Mouse (Mus musculus) limb, embryonic 14.5 days (tissue): Measurements from ENCODE around the gene Mvb12a. TPM values are rescaled to one million over a fixed set of nuclear protein-coding genes. Genes with fewer than 3 reads are reported as not detected.

Experiments used
- ATAC-seq: fragments of 200-750 bp; cut with Nextera tagmentation; 2 replicates; pipeline ENCODE4 v1.8.0; 2017; ENCODE audit warnings: low read depth, moderate number of reproducible peaks, moderate TSS enrichment; ENCODE audit not compliant: low FRiP score
- DNase-seq: peaks from one replicate; pipeline ENCODE4 v3.0.0-alpha.2; 2015; ENCODE audit warnings: low spot score
- H3K27ac ChIP-seq: fragments of 300-500 bp; sonication (generic); replicated peaks from 2 replicates; pipeline ENCODE4 v1.5.1; 2014; ENCODE audit warnings: low read depth, mild to moderate bottlenecking, low read length, moderate library complexity, mixed read lengths
- H3K27me3 ChIP-seq: fragments of 300-500 bp; sonication (generic); 2 replicates; pipeline ENCODE4 v1.6.1; 2014; ENCODE audit warnings: low read length, mixed read lengths; ENCODE audit not compliant: control insufficient read depth, insufficient read depth
- H3K36me3 ChIP-seq: fragments of 300-500 bp; sonication (generic); 2 replicates; pipeline ENCODE4 v1.6.1; 2014; ENCODE audit warnings: mild to moderate bottlenecking, low read length, moderate library complexity, mixed read lengths; ENCODE audit not compliant: control insufficient read depth, insufficient read depth
- H3K4me1 ChIP-seq: fragments of 300-500 bp; sonication (generic); 2 replicates; pipeline ENCODE4 v1.6.1; 2014; ENCODE audit warnings: antibody characterized with exemption, low read length, mixed read lengths; ENCODE audit not compliant: control insufficient read depth, insufficient read depth
- H3K4me2 ChIP-seq: fragments of 300-500 bp; sonication (generic); replicated peaks from 2 replicates; pipeline ENCODE4 v1.6.1; 2014; ENCODE audit warnings: low read depth, mild to moderate bottlenecking, low read length, moderate library complexity; ENCODE audit not compliant: severe bottlenecking
- H3K4me3 ChIP-seq: fragments of 300-500 bp; sonication (generic); replicated peaks from 2 replicates; pipeline ENCODE4 v1.5.1; 2014; ENCODE audit warnings: low read length
- H3K9ac ChIP-seq: fragments of 300-500 bp; sonication (generic); 2 replicates; pipeline ENCODE4 v1.6.1; 2014; ENCODE audit warnings: mild to moderate bottlenecking, low read depth, low read length, moderate library complexity; ENCODE audit not compliant: severe bottlenecking
- H3K9me3 ChIP-seq: fragments of 300-500 bp; sonication (generic); 2 replicates; pipeline ENCODE4 v1.6.1; 2016; ENCODE audit warnings: low read length; ENCODE audit not compliant: control insufficient read depth
- POLR2A ChIP-seq: fragments of 200-500 bp; IDR thresholded peaks from 2 replicates; pipeline ENCODE4 v1.8.0; 2012; ENCODE audit warnings: inconsistent platforms, mild to moderate bottlenecking, moderate library complexity, borderline replicate concordance; ENCODE audit not compliant: insufficient read depth, insufficient read length; ENCODE audit errors: extremely low read depth
- WGBS: fragments of 180-500 bp; shearing (Covaris S2); extraction: QIAGEN DNeasy Blood & Tissue Kit; methylation state at CpG from one replicate; pipeline ENCODE4 v1.1.7; 2014; 5-methylcytosine and 5-hydroxymethylcytosine counted together
- polyA plus RNA-seq, 2 experiments: library from polyadenylated mRNA; depleted of rRNA in 1 of 2; stranded (reverse) in 1 of 2; unstranded in 1 of 2; fragments of >200 nt; fragmentation: Nextera tagmentation in 1 of 2; extraction: Ambion mirVana in 1 of 2; gene quantifications; 2 replicates each; pipeline versions ENCODE4 v1.2.1 to v1.2.3; 2012 to 2014

The Mvb12a gene
- polyA plus RNA-seq, 2 experiments, result 104 to 107 TPM

- H3K9ac ChIP-seq, result no peak overlapping the region
- H3K4me1 ChIP-seq, result no peaks in the 10 kb centered on the region
- no peak for TF ChIP-seq POLR2A
- no peak overlapping the region for H3K4me3 ChIP-seq
- no peak overlapping the region for H3K4me2 ChIP-seq
- 50% methylated on average over 6 of the region's 6 CpGs for WGBS
- H3K27ac ChIP-seq, result no peak overlapping the region
- H3K27me3 ChIP-seq, result peaks cover 20% of the 10 kb centered on the region
- DNase-seq (no peak), ATAC-seq (no peak)
- H3K9me3 ChIP-seq, result no peaks in the 10 kb centered on the region
- H3K36me3 ChIP-seq, result peaks cover 10% of the 10 kb centered on the region
These were observed 10.0 kb downstream of the Mvb12a start for GRCm38 (mm10) chr8:71552770-71553169.

GRCm38 (mm10) chr8:71554001-71554400 lies 11.3 kb downstream of the Mvb12a start:
- H3K36me3 ChIP-seq, result no peaks in the 10 kb centered on the region
- H3K4me2 ChIP-seq, result no peak overlapping the region
- no peak for TF ChIP-seq POLR2A
- no peak overlapping the region for H3K4me3 ChIP-seq
- no peak for ATAC-seq
- no peak overlapping the region for H3K27ac ChIP-seq
- no peaks in the 10 kb centered on the region for H3K4me1 ChIP-seq
- H3K9ac ChIP-seq, result no peak overlapping the region
- 70% methylated on average over 6 of the region's 6 CpGs for WGBS
- no peaks in the 10 kb centered on the region for H3K9me3 ChIP-seq
- no peak for DNase-seq
- peaks cover 32% of the 10 kb centered on the region for H3K27me3 ChIP-seq

DNA sequence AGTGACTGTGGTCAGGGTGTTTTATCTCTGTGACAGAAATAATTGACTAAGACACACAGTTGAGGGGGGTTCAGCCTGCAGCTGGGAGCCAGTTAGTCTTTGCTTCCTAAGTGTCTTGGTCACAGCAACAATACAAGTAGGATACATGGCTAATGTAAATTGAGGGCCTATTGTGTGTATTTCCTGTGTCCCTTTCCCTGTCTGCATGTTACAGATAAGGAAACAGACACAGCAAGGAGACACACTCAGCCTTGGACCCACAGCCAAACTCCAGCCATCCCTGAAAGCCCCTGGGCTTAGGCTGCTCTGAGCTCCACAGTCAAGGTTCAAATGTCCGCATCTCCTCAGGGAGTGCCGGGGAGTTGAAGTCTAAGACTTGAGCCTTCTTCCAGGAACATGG lies 11.9 kb downstream of the Mvb12a start:
- ATAC-seq (no peak), DNase-seq (no peak)
- Histone ChIP-seq H3K27ac (no peak overlapping the region), H3K36me3 (no peaks in the 10 kb centered on the region), H3K4me3 (no peak overlapping the region), H3K9ac (no peak overlapping the region), H3K4me1 (no peaks in the 10 kb centered on the region), H3K9me3 (no peaks in the 10 kb centered on the region), H3K4me2 (no peak overlapping the region), H3K27me3 (peaks cover 38% of the 10 kb centered on the region)
- TF ChIP-seq POLR2A, result no peak
- WGBS, result 92% methylated on average over 2 of the region's 2 CpGs

DNA sequence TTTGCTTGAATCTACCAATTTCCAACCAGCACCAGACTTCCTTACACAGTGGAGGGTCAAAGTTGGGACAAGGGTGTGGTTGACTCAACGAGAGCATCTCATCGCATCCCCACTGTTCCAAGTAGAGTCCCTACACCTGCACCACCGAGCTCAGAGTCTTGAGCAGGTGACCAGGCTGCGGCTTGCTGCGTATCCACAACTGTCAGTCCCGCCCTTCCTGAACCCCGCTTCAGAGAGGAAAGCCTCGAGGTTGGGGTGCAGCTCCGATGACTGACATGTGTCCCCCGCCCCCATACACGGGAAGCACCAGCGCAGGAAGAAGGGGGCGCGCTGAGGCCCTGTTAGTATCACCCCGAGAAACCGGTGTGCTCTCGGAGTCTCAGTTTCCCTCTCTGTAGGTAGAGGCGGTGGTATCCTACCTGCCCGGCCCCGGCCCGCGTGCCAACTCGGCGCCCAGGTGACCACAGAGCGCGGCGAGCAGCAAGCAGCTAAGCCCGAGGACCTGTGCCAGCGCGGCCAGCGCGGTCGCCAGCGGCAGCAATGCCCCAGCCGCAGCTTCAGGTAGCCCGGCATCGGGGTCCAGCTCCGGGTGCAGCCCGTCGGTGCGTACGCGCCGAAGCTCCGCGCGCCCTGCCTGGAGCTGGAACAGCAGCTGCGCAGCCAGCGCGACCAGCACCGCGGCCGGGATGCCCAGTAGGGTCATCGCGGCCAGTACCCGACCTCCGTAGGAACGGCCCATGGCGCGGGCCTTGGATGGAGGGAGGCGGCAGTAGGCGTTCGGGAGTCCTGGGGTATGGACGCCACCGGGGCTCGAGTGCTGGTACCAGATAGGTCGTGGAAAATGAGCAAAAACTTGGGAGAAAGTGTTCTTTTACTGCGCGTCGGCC lies 15.6 kb downstream of the Mvb12a start, which contains the start of gene Tmem221:
Gene Tmem221, minus strand, starts transcription at position 801 of the 887 bp plus-strand sequence.
- Histone ChIP-seq H3K9ac (peak within 1 kb of the TSS; percentile 40; the same call in 1 of the 2 replicates), H3K27ac (no peak within 1 kb of the TSS), H3K4me1 (peaks cover 6% of the 10 kb centered on the region), H3K4me3 (peak within 1 kb of the TSS; percentile 36), H3K36me3 (no peaks in the 10 kb centered on the region), H3K27me3 (peaks cover 74% of the 10 kb centered on the region), H3K4me2 (peak within 1 kb of the TSS; percentile 50), H3K9me3 (no peaks in the 10 kb centered on the region)
- no peak for DNase-seq
- peak; percentile 18; the same call in 1 of the 2 replicates for ATAC-seq
- TF ChIP-seq POLR2A, result no peak
- 5% methylated on average over 68 of the region's 70 CpGs for WGBS

DNA sequence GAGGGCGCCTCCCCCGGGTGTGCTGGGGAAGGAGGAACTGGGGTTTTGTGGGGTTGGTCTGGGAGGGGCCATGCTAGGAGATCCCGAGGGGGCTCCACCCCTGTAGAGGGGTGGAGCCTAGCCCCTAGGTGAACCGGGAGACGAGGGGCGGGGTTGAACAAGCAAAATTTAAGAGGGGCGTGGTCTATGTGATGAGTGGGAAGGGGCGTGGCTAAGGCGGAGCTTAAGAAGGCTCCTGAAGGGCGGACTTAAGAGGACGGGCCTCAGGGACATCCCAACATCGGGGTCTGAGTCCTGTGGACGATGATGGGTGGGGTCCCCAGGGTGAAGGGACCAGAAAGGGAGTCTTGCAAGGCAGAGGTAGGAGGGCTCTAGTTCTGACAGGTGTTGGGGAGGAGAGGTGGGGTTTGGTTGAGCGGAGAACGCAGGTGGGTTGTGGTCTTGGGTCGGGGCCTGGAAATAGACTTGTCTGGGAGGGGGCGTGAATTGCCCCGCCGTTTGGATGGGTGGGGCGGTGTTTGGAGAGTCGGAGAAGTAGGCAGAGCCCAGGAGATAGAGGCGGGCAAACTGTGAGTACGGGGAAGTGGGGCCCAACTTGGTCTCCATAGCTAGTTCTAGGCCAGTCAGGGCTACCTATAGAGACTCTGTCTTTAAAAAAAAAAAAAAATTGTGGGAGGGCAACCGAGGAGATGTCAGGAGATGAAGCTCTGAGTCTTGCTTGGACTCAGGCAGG lies 16.4 kb downstream of the Mvb12a start:
- ATAC-seq (peak; percentile 23; the same call in 1 of the 2 replicates), DNase-seq (peak; percentile 76)
- H3K4me3 ChIP-seq, result peak overlapping the region; percentile 36
- no peak for TF ChIP-seq POLR2A
- WGBS, result 2% methylated on average over 24 of the region's 24 CpGs
- H3K4me2 ChIP-seq, result peak overlapping the region; percentile 50
- peak overlapping the region; percentile 40; the same call in 1 of the 2 replicates for H3K9ac ChIP-seq
- peaks cover 79% of the 10 kb centered on the region for H3K27me3 ChIP-seq
- no peaks in the 10 kb centered on the region for H3K36me3 ChIP-seq
- H3K4me1 ChIP-seq, result peaks cover 6% of the 10 kb centered on the region
- peaks cover 2% of the 10 kb centered on the region for H3K9me3 ChIP-seq
- H3K27ac ChIP-seq, result no peak overlapping the region
